Mouse (Mus musculus) heart, adult 2 months (tissue): ENCODE measurements around the gene Vtcn1.

Experiments
- CTCF ChIP-seq: fragments of 200-600 bp; IDR thresholded peaks from 2 replicates; pipeline ENCODE4 v1.8.1; 2022; ENCODE audit warnings: antibody characterized with exemption, mild to moderate bottlenecking, moderate library complexity
- POLR2A ChIP-seq: fragments of 200-500 bp; IDR thresholded peaks from 2 replicates; pipeline ENCODE4 v1.6.1; 2011; ENCODE audit warnings: mild to moderate bottlenecking, low read depth, low read length, control low read depth; ENCODE audit not compliant: insufficient read depth

DNA sequence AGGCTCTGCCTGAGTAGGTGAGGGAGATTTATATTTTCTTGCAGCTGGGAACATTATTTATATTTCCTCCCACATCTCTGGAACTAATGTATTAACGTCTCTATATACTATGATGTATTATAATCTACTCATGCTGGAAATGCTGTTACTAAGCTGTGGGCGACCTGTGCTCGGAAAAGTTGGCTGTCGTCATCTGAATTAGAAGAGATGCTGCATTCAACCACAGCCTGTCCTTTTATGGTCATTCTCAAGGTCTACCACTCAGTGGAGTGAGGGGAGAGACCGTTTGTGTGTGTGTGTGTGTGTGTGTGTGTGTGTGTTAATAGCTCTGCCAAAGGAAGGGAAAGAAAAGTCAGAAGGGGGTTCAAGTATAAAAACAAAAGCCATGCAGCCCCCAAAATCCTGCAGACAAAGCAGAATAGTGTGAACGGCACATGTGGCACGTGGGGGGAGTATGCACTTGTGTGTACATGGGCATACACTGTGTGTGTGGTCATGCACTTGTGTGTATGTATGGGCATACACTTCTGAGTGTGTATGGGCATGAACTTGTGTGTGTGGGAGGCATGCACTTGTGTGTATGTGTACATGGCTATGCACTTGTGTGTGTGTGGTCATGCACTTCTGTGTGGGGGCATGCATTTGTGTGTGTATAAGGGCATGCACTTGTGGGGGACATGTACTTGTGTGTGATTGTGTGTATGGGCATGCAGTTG, 86.4 kb downstream of the Vtcn1 start:
- TF ChIP-seq CTCF, result no peak
- no peak for TF ChIP-seq POLR2A
